Mouse (Mus musculus) lung, adult 2 months (tissue): ENCODE measurements around the gene Ackr3. TPM values are rescaled to one million over a fixed set of nuclear protein-coding genes. Genes with fewer than 3 reads are reported as not detected.

Experiments used
- DNase-seq: peaks from one replicate; pipeline ENCODE4 v3.0.0; 2022
- H3K4me1 ChIP-seq: fragments of 200-500 bp; 2 replicates; pipeline ENCODE4 v1.6.1; 2011; ENCODE audit warnings: low read length; ENCODE audit not compliant: control insufficient read depth, insufficient read depth
- H3K4me3 ChIP-seq: fragments of 200-500 bp; replicated peaks from 2 replicates; pipeline ENCODE3; 2011; ENCODE audit warnings: low read depth, mild to moderate bottlenecking, control low read depth, low read length; ENCODE audit errors: extremely low read depth
- CTCF ChIP-seq: fragments of 200-500 bp; IDR thresholded peaks from 2 replicates; pipeline ENCODE4 v1.5.1; 2011; ENCODE audit warnings: mild to moderate bottlenecking, low read length, control low read depth; ENCODE audit not compliant: insufficient read depth
- POLR2A ChIP-seq: fragments of 200-500 bp; IDR thresholded peaks from 2 replicates; pipeline ENCODE4 v1.6.1; 2011; ENCODE audit warnings: low read depth, mild to moderate bottlenecking, control low read depth, low read length, borderline replicate concordance; ENCODE audit errors: extremely low read depth
- WGBS: fragments of 180-500 bp; shearing (Covaris S2); methylation state at CpG from one replicate; pipeline ENCODE4 v1.1.7; 2018; 5-methylcytosine and 5-hydroxymethylcytosine counted together
- polyA plus RNA-seq: library from polyadenylated mRNA; depleted of rRNA; stranded (reverse); fragments of >200 nt; gene quantifications from 2 replicates; pipeline ENCODE4 v1.2.3, GENCODE M21; 2012

The Ackr3 gene
- polyA plus RNA-seq, 1 experiment, result 96.4 TPM

DNA sequence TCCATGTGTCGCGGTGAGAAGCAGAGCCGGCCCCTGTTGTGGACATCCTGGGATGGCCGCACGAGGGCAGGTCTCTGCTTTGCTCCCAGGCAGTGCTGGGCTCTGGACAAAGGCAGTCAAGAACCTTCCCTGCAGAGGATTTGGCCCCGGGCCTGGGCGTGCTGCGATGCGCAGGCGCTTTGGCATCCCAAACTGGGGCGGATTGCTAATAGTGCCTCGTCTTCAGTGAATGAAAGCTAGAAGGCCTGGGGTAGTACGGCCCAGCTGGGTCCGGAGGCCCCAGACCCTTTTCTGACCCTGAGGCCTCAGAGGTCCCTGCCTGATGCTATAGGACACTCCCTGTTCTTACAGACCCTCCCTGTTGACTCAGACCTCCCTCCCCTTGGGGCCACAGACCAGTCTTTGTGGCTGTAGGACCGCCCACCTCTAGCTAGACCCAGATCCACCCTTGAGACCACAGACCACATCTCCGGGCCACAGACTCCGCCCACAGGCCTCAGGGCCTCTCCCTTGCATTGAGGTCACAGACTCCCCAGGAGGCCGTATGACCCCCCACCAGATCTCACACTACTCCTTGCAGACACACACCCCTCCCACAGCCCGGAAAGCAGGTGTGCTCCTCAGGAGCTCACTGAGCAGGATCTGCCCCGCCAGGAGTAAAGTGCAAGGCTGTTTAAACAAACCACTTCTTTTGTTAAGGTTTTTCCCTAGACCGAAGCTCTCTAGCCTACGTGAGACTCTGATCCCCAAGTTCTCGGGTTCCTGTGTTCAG is 1.4 kb upstream of the Ackr3 start:
- no peak for TF ChIP-seq CTCF
- no peak for TF ChIP-seq POLR2A
- 44% methylated on average over 23 of the region's 23 CpGs for WGBS
- DNase-seq, result peak; percentile 53
- no peaks in the 10 kb centered on the region for H3K4me1 ChIP-seq
- no peak overlapping the region for H3K4me3 ChIP-seq

DNA sequence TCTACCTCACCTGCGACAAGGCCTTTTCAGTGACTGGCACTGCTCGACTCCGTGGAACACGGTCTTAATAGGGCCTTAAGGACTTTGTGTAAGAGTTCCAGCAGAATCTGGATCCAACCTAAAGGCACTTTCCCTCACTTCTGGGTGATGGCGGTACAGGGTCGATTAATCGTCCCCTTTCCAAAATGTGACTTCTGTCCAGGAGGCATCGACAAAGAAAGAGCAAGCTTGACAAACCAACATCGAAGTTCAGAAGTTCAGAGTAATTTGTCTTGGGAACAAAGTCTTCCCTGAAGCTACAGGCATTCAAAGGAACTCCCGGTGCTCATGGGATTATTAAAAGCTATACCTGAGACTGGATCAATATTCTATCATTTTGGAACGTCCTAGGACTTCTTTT is 439 bp upstream of the Ackr3 start:
- Histone ChIP-seq H3K4me1 (peaks cover 5% of the 10 kb centered on the region; the same call in 1 of the 2 replicates), H3K4me3 (no peak overlapping the region)
- 27% methylated on average over 11 of the region's 11 CpGs for WGBS
- TF ChIP-seq CTCF, result no peak
- no peak for TF ChIP-seq POLR2A
- no peak for DNase-seq

DNA sequence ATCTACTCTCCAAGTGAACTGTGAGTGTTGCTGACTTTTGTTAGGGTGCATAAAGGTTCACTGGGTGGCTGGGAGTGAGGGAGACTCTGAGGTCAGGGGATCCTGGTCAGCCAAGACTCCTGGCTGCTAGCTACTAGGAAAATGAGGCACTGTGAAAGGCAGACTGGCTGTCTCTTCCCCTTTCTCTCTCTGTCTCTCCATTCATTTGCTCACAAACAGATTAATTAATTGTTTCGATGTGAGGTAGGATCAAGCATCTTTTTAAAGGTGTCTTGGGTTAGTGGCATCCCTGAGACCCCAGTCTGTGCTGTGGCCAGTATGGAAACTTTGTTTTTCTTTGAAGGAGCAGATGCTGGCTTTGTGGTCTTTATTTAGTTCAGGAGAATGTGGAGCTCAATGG is 1.0 kb downstream of the Ackr3 start:
- WGBS, result 35% methylated on average over 1 of the region's 1 CpGs
- no peak for DNase-seq
- peak overlapping the region; percentile 44 for H3K4me3 ChIP-seq
- H3K4me1 ChIP-seq, result peaks cover 5% of the 10 kb centered on the region; the same call in 1 of the 2 replicates
- TF ChIP-seq POLR2A, result no peak
- no peak for TF ChIP-seq CTCF

DNA sequence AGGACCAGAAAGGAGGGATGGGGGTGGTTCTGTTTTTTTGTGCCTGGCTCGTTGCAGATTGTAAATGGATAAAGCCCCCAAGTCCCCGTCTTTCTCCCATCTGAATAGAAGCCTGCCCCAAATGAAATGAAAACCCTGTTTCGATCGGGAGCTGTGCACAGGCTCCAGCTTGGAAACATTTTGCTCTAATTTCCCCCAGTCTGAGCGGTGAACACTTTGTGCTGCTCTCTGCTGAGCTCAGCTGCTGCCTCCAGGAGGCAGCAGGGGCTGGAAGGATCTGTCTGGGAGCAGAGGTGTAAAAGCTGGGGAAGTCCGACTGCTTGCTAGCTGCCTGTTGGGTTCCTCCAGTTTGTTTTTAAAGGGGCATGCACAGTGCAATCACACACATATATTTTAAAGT is 1.4 kb downstream of the Ackr3 start:
- peak; percentile 73 for TF ChIP-seq CTCF
- no peak for TF ChIP-seq POLR2A
- peaks cover 8% of the 10 kb centered on the region; the same call in 1 of the 2 replicates for H3K4me1 ChIP-seq
- peak; percentile 24 for DNase-seq
- 7% methylated on average over 6 of the region's 6 CpGs for WGBS
- H3K4me3 ChIP-seq, result peak overlapping the region; percentile 44

DNA sequence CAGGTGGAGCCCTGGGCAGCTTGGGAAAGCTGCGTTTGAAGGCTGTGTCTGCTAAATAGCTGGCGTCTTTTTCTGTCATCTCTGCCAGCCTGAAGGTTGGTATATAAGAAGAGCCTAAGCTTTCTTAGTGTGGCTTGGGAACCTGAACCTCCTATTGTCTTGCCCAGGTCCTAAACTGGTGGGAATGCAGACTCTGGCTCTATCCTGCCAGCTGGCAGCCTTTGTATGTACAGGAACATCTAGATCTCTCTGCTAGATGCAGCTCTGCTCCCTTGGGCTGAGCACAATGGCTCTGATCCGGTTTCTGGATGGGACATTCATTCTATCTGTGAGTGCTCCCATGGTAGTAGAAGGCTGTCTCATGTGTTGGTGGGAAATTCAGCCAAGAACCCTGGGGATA is 2.9 kb downstream of the Ackr3 start:
- Histone ChIP-seq H3K4me1 (peaks cover 8% of the 10 kb centered on the region; the same call in 1 of the 2 replicates), H3K4me3 (no peak overlapping the region)
- no peak for TF ChIP-seq CTCF
- TF ChIP-seq POLR2A, result no peak
- no peak for DNase-seq
- WGBS, result 44% methylated on average over 3 of the region's 3 CpGs

DNA sequence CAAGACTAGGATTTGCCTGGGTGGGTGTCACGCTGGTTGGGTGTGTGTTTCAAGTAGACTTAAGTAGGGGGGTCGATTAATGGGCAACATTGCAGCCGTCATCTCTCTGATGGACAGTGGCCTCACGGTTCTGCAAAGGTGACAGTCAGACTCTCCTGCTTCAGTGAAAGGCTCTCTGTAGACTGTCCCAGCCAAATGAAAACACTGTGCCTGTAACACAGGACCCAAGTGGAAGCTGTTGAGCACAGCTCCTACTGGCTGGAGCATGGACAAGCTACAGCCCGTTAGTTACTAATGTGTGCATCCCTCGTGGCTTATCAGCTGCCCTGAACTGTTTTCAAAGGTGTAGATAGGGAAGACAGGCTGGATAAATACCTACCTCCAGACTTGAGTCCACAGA is 3.5 kb downstream of the Ackr3 start:
- TF ChIP-seq POLR2A, result no peak
- TF ChIP-seq CTCF, result no peak
- Histone ChIP-seq H3K4me3 (no peak overlapping the region), H3K4me1 (peaks cover 8% of the 10 kb centered on the region; the same call in 1 of the 2 replicates)
- no peak for DNase-seq
- WGBS, result 45% methylated on average over 6 of the region's 6 CpGs

DNA sequence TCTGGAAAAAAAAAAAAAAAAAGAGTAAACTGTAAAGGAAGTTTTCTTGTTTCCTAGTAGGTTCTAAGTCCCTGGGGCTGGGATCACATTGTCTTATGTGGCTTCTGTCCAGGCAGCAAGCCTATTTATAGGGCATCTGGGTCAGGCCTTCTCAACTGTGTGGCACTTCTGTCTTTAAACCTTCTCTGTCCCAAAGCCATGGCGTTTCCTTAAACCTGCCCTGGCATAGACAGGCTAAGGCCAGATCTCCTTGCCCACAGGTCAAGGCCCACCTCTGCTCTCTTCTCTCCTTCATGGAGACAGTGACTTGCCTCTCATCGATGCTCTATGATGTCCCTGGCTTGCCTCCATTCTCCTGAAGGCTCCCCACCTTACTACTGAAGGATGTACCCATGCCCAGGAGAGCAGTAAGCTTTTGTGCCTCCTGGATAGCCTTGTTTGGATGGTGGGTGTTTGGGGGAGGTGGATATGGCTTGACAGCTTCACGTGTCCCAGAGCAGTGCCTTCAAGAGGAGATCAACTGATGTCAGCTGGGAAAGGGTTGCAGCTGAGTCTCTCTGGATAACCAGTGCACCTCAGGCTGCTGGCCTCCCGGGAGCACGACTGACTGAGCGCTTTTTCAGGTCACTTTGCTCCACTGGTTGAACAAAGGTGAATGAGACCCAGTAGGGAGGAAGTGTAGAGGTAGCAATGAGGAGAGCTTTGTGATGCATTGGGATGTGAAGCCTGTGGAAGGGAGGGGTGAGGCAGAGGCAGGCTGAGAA is 4.1 kb downstream of the Ackr3 start:
- Histone ChIP-seq H3K4me3 (no peak overlapping the region), H3K4me1 (peaks cover 8% of the 10 kb centered on the region; the same call in 1 of the 2 replicates)
- DNase-seq, result no peak
- WGBS, result 58% methylated on average over 6 of the region's 6 CpGs
- TF ChIP-seq CTCF (no peak), POLR2A (no peak)

DNA sequence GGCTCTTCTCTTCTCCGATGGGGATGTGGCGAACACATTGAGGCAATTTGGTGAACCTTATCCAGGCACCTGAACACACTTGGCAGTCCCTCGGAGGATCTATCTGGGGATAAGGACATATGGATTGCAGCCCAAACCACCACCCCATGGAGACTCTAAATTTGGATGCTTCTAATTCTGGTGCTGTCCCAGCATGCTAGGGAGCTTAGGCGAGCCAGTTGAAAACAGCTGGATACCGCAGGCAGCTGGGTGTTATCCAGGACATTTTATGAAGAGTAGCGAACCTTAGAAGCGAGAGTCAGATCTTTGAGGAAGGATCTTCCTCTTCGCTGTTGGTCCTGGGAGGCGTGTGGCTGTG is 4.7 kb downstream of the Ackr3 start:
- H3K4me1 ChIP-seq, result peaks cover 8% of the 10 kb centered on the region; the same call in 1 of the 2 replicates
- DNase-seq, result no peak
- TF ChIP-seq CTCF (no peak), POLR2A (no peak)
- 61% methylated on average over 9 of the region's 9 CpGs for WGBS
- no peak overlapping the region for H3K4me3 ChIP-seq

DNA sequence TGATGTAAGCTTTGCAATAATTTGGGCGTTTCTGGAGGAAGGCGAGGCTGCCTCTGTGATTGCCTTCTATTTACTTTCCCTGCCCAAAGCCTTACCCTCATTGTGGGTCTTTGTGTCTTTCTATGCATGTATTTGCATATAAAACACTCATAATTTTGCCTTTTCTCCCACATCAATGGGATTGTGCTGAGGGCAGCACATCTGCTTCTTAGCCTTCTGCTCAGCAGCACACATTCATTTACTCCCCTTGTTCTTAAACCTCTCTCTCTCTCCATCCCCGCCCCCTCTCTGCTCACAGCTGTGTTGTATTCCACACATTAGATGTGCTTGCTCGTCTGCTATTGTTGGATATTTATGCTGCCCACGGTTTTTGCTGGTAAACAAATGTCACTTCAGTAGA is 5.3 kb downstream of the Ackr3 start:
- Histone ChIP-seq H3K4me3 (no peak overlapping the region), H3K4me1 (peaks cover 8% of the 10 kb centered on the region; the same call in 1 of the 2 replicates)
- DNase-seq, result no peak
- TF ChIP-seq CTCF (no peak), POLR2A (no peak)
- 71% methylated on average over 5 of the region's 5 CpGs for WGBS
